Mouse (Mus musculus): ENCODE results near the gene Trim50. TPM values are rescaled to one million over a fixed set of nuclear protein-coding genes. Genes with fewer than 3 reads are reported as not detected.
"Not testable (repeated sequence)": the region's sequence is repeated elsewhere in the genome, so short reads cannot be mapped to it uniquely, and the experiment has no call there.

Gene Trim50
- polyA plus RNA-seq, 1 experiment from 2014 or later = 0.18 TPM

DNA sequence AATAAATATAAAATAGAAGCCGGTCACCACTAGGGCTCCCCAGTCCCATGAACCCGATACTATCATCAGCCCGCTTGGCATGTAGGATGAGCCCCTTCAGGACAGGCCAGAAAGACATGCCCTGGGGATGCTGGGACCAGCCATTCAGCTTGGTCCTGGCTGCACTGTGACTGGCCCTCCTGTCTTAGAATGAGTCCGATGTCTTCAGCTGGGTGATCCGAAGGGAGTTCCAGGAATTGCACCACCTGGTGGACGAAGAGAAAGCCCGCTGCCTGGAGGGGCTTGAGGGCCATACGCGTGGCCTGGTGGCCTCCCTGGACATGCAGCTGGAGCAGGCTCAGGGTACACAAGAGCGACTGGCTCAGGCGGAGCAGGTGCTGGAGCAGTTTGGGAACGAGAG, 10.4 kb downstream of the Trim50 start:
- H3K4me2 ChIP-seq (ENCODE audit: low read depth, low read length) = no peak overlapping the region
- H3K27ac ChIP-seq (ENCODE audit: low read length) = no peak overlapping the region
- H3K9ac ChIP-seq (ENCODE audit: low read depth, low read length) = no peak overlapping the region
- no peaks in the 10 kb centered on the region for H3K27me3 ChIP-seq (replicated peaks; ENCODE audit: control insufficient read depth, insufficient read depth, low read length)
- WGBS = 27% methylated on average over 12 of the region's 12 CpGs
- no peaks in the 10 kb centered on the region for H3K36me3 ChIP-seq (ENCODE audit: control insufficient read depth, insufficient read depth, low read length)
- no peaks in the 10 kb centered on the region for H3K9me3 ChIP-seq (ENCODE audit: control insufficient read depth, low read length)
- no peaks in the 10 kb centered on the region for H3K4me1 ChIP-seq (ENCODE audit: control insufficient read depth, insufficient read depth, low read length)
- no peak overlapping the region for H3K4me3 ChIP-seq (ENCODE audit: low read length)
- ATAC-seq = no peak

DNA sequence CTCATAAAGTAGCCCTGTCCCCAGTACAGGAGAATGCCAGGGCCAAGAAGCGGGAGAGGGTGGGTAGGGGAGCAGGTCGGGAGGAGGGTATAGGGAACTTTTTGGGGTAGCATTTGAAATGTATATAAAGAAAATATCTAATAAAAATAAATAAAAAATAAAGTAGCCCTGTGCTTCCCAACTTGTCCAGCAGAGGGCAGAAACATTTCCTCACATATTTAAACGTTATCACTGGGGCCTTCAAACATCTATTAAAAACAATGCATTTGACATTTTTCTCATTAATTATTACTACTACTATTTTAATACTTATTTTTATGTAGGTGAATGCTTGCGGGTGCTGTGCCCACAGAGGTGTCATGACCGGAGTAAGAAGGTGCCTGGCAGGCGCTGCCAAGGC, 14.7 kb downstream of the Trim50 start:
- H3K4me1 ChIP-seq (ENCODE audit: control insufficient read depth, insufficient read depth, low read length) = peaks cover 7% of the 10 kb centered on the region
- no peak overlapping the region for H3K9ac ChIP-seq (ENCODE audit: low read depth, low read length)
- no peaks in the 10 kb centered on the region for H3K9me3 ChIP-seq (ENCODE audit: control insufficient read depth, low read length)
- 50% methylated on average over 6 of the region's 6 CpGs for WGBS
- H3K36me3 ChIP-seq (ENCODE audit: control insufficient read depth, insufficient read depth, low read length) = no peaks in the 10 kb centered on the region
- ATAC-seq = no peak
- no peak overlapping the region for H3K27ac ChIP-seq (ENCODE audit: low read length)
- no peaks in the 10 kb centered on the region for H3K27me3 ChIP-seq (replicated peaks; ENCODE audit: control insufficient read depth, insufficient read depth, low read length)
- H3K4me3 ChIP-seq (ENCODE audit: low read length) = no peak overlapping the region
- H3K4me2 ChIP-seq (ENCODE audit: low read depth, low read length) = no peak overlapping the region

DNA sequence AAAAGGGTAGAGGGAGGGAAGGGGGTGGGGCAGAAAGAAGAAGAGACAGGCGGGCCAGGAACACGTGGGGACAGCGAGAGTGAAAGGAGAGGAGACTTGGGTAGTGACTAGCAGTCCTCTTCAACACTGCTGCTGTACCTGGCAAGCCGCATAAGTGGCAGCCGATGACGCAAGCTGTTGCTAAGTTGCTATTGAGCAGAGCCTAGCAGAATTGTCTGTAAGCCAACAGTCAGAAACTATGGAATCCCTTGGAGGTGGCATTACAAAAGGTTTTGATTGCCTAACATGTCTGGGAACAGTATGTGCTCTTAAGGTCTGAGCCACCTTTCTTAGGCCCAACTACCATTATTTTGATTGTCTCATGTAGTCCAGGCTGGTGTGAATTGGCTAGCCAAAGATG, 15.2 kb downstream of the Trim50 start:
- H3K9me3 ChIP-seq (ENCODE audit: control insufficient read depth, low read length) = no peaks in the 10 kb centered on the region
- no peaks in the 10 kb centered on the region for H3K27me3 ChIP-seq (replicated peaks; ENCODE audit: control insufficient read depth, insufficient read depth, low read length)
- H3K4me1 ChIP-seq (ENCODE audit: control insufficient read depth, insufficient read depth, low read length) = peaks cover 7% of the 10 kb centered on the region
- H3K4me3 ChIP-seq (ENCODE audit: low read length) = no peak overlapping the region
- peaks cover 3% of the 10 kb centered on the region; the same call in 1 of the 2 replicates for H3K36me3 ChIP-seq (ENCODE audit: control insufficient read depth, insufficient read depth, low read length)
- no peak overlapping the region for H3K9ac ChIP-seq (ENCODE audit: low read depth, low read length)
- no peak overlapping the region for H3K27ac ChIP-seq (ENCODE audit: low read length)
- 87% methylated on average over 6 of the region's 6 CpGs for WGBS
- H3K4me2 ChIP-seq (ENCODE audit: low read depth, low read length) = no peak overlapping the region
- no peak for ATAC-seq

DNA sequence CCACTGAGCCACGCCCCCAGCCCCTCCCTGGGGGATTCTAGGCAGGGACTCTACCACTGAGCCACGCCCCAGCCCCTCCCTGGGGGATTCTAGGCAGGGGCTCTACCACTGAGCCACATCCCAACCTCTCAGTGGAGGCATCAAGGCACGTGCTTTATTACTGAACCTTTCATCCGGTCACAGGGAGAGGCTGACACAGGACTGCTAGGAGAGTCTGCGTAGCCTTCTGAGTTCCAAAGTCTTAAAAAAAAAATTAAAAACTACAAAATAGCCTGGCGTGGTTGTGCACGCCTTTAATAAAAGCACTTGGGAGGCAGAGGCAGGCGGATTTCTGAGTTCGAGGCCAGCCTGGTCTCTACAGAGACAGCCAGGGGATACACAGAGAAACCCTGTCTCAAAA, 16.1 kb downstream of the Trim50 start:
- not testable (repeated sequence) for H3K4me1 ChIP-seq (ENCODE audit: control insufficient read depth, insufficient read depth, low read length); H3K27me3 ChIP-seq (replicated peaks; ENCODE audit: control insufficient read depth, insufficient read depth, low read length); ATAC-seq; H3K27ac ChIP-seq (ENCODE audit: low read length); H3K9me3 ChIP-seq (ENCODE audit: control insufficient read depth, low read length)
- Histone ChIP-seq H3K36me3 (ENCODE audit: control insufficient read depth, insufficient read depth, low read length) (peaks cover 11% of the 10 kb centered on the region), H3K9ac (ENCODE audit: low read depth, low read length) (peak overlapping the region; percentile 94), H3K4me3 (ENCODE audit: low read length) (peak overlapping the region; percentile 95), H3K4me2 (ENCODE audit: low read depth, low read length) (peak overlapping the region; percentile 58)
- 52% methylated on average over 9 of the region's 9 CpGs for WGBS

GRCm38 (mm10) chr5:135369787-135370654, 16.9 kb downstream of the Trim50 start, which contains the start of gene Nsun5:
Gene Nsun5, plus strand, starts transcription at chr5:135369953.
- Histone ChIP-seq H3K4me2 (ENCODE audit: low read depth, low read length) (peak within 1 kb of the TSS; percentile 94), H3K4me1 (ENCODE audit: control insufficient read depth, insufficient read depth, low read length) (peaks cover 7% of the 10 kb centered on the region), H3K36me3 (ENCODE audit: control insufficient read depth, insufficient read depth, low read length) (peaks cover 18% of the 10 kb centered on the region), H3K4me3 (ENCODE audit: low read length) (peak within 1 kb of the TSS; percentile 95), H3K27me3 (replicated peaks; ENCODE audit: control insufficient read depth, insufficient read depth, low read length) (no peaks in the 10 kb centered on the region), H3K9ac (ENCODE audit: low read depth, low read length) (peak within 1 kb of the TSS; percentile 94), H3K9me3 (ENCODE audit: control insufficient read depth, low read length) (no peaks in the 10 kb centered on the region), H3K27ac (ENCODE audit: low read length) (peak within 1 kb of the TSS; percentile 71)
- WGBS = under 1% methylated on average over 64 of the region's 64 CpGs
- ATAC-seq = peak; percentile 83

GRCm38 (mm10) chr5:135371195-135371594, 18.1 kb downstream of the Trim50 start:
- H3K27me3 ChIP-seq (replicated peaks; ENCODE audit: control insufficient read depth, insufficient read depth, low read length) = no peaks in the 10 kb centered on the region
- no peaks in the 10 kb centered on the region for H3K9me3 ChIP-seq (ENCODE audit: control insufficient read depth, low read length)
- no peak overlapping the region for H3K27ac ChIP-seq (ENCODE audit: low read length)
- no peak overlapping the region for H3K4me3 ChIP-seq (ENCODE audit: low read length)
- H3K4me1 ChIP-seq (ENCODE audit: control insufficient read depth, insufficient read depth, low read length) = peaks cover 7% of the 10 kb centered on the region
- no peak for ATAC-seq
- 91% methylated on average over 13 of the region's 13 CpGs for WGBS
- 0 out of 2 replicates have a peak overlapping the region, but pooled peaks have one; percentile 94 for H3K9ac ChIP-seq (ENCODE audit: low read depth, low read length)
- no peak overlapping the region for H3K4me2 ChIP-seq (ENCODE audit: low read depth, low read length)
- H3K36me3 ChIP-seq (ENCODE audit: control insufficient read depth, insufficient read depth, low read length) = peaks cover 20% of the 10 kb centered on the region

- Histone ChIP-seq H3K27me3 (replicated peaks; ENCODE audit: control insufficient read depth, insufficient read depth, low read length) (no peaks in the 10 kb centered on the region), H3K27ac (ENCODE audit: low read length) (no peak overlapping the region), H3K4me3 (ENCODE audit: low read length) (no peak overlapping the region), H3K9ac (ENCODE audit: low read depth, low read length) (no peak overlapping the region), H3K4me2 (ENCODE audit: low read depth, low read length) (no peak overlapping the region), H3K36me3 (ENCODE audit: control insufficient read depth, insufficient read depth, low read length) (peaks cover 35% of the 10 kb centered on the region), H3K9me3 (ENCODE audit: control insufficient read depth, low read length) (no peaks in the 10 kb centered on the region), H3K4me1 (ENCODE audit: control insufficient read depth, insufficient read depth, low read length) (peaks cover 7% of the 10 kb centered on the region)
- WGBS = 92% methylated on average over 5 of the region's 5 CpGs
- ATAC-seq = no peak
Measured at GRCm38 (mm10) chr5:135373601-135374000, 20.5 kb downstream of the Trim50 start.

GRCm38 (mm10) chr5:135375167-135375566, 22.1 kb downstream of the Trim50 start:
- Histone ChIP-seq H3K9me3 (ENCODE audit: control insufficient read depth, low read length) (no peaks in the 10 kb centered on the region), H3K4me2 (ENCODE audit: low read depth, low read length) (no peak overlapping the region), H3K4me3 (ENCODE audit: low read length) (no peak overlapping the region), H3K9ac (ENCODE audit: low read depth, low read length) (no peak overlapping the region), H3K27ac (ENCODE audit: low read length) (no peak overlapping the region), H3K27me3 (replicated peaks; ENCODE audit: control insufficient read depth, insufficient read depth, low read length) (no peaks in the 10 kb centered on the region), H3K4me1 (ENCODE audit: control insufficient read depth, insufficient read depth, low read length) (peaks cover 7% of the 10 kb centered on the region), H3K36me3 (ENCODE audit: control insufficient read depth, insufficient read depth, low read length) (peaks cover 35% of the 10 kb centered on the region)
- ATAC-seq = no peak
- 68% methylated on average over 8 of the region's 8 CpGs for WGBS

DNA sequence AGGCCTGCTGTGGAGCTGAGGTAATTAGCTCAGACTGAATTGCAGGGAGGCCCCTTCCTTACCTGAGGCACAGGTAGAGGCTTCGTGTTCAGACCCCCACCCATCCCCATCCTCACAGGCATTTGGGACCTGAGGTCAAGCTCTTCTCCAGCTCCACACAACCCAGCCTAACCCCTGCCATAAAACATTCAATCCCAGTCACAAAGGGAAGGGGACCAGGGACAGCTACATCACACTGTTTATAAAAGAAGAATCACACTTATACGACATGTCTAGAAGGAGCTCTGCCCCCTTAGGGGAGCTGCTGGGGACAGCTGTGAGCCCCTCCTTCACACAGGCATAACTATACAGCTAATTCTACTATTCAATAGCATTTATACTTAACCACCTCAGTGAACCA, 23.2 kb downstream of the Trim50 start:
- ATAC-seq = no peak
- no peaks in the 10 kb centered on the region for H3K4me1 ChIP-seq (ENCODE audit: control insufficient read depth, insufficient read depth, low read length)
- no peaks in the 10 kb centered on the region for H3K9me3 ChIP-seq (ENCODE audit: control insufficient read depth, low read length)
- H3K27ac ChIP-seq (ENCODE audit: low read length) = no peak overlapping the region
- WGBS = 47% methylated on average over 2 of the region's 2 CpGs
- no peak overlapping the region for H3K4me2 ChIP-seq (ENCODE audit: low read depth, low read length)
- H3K36me3 ChIP-seq (ENCODE audit: control insufficient read depth, insufficient read depth, low read length) = peaks cover 45% of the 10 kb centered on the region
- no peaks in the 10 kb centered on the region for H3K27me3 ChIP-seq (replicated peaks; ENCODE audit: control insufficient read depth, insufficient read depth, low read length)
- H3K4me3 ChIP-seq (ENCODE audit: low read length) = no peak overlapping the region
- no peak overlapping the region for H3K9ac ChIP-seq (ENCODE audit: low read depth, low read length)

Measured in intestine, embryonic 16.5 days (tissue).